Comparison of ENCODE assay signal across 11 mouse cellular contexts in genomic region chr17:78245444-78245843, GRCm38 (mm10). TPM values are rescaled to one million over a fixed set of nuclear protein-coding genes. Genes with fewer than 3 reads are reported as not detected.
A peak's percentile ranks its signal among the peaks of the same experiment; 100 is the strongest.
DNase-seq lines count a peak whose midpoint lies in the region; ATAC-seq and TF ChIP-seq lines count a peak whose summit lies in the region.
"Had no signal": no experiment of that assay in that cellular context is flagged by ENCODE, and none has a peak within 500 bp of the region (broad histone marks: within the 10 kb centered on the region; RNA-seq: fewer than 3 reads in every experiment).

No protein-coding gene starts in this region.

- no peaks in the 10 kb centered on the region for H3K27me3 ChIP-seq in heart, embryonic 15.5 days
- no peaks in the 10 kb centered on the region for H3K27me3 ChIP-seq in midbrain, embryonic 16.5 days (ENCODE audit: control insufficient read depth, insufficient read depth, low read depth, low read length)
- H3K27me3 ChIP-seq in midbrain, postnatal 0 days (ENCODE audit: insufficient read depth, low read length): no peaks in the 10 kb centered on the region
- H3K27me3 ChIP-seq in limb, embryonic 12.5 days: no peaks in the 10 kb centered on the region
- H3K27me3 ChIP-seq in small intestine, adult 2 months (ENCODE audit: control insufficient read depth, insufficient read depth, low read length): no peaks in the 10 kb centered on the region
- H3K27me3 ChIP-seq: neural tube, embryonic 15.5 days had no signal

- peak overlapping the region; percentile 16; the same call in 1 of the 2 replicates for H3K4me2 ChIP-seq in heart, embryonic 15.5 days
- no peak overlapping the region for H3K4me2 ChIP-seq in midbrain, embryonic 16.5 days (ENCODE audit: low read length)
- H3K4me2 ChIP-seq in midbrain, postnatal 0 days (ENCODE audit: low read depth, low read length, poor library complexity, severe bottlenecking): no peak overlapping the region
- no peak overlapping the region for H3K4me2 ChIP-seq in limb, embryonic 12.5 days
- H3K4me2 ChIP-seq: neural tube, embryonic 15.5 days had no signal

- no peak overlapping the region for H3K9ac ChIP-seq in heart, embryonic 15.5 days
- H3K9ac ChIP-seq in midbrain, embryonic 16.5 days (ENCODE audit: low read depth, low read length): no peak overlapping the region
- no peak overlapping the region for H3K9ac ChIP-seq in midbrain, postnatal 0 days (replicated peaks; ENCODE audit: low read length, poor library complexity, severe bottlenecking)
- no peak overlapping the region for H3K9ac ChIP-seq in limb, embryonic 12.5 days (replicated peaks)
- H3K9ac ChIP-seq: neural tube, embryonic 15.5 days had no signal

- H3K4me1 ChIP-seq in heart, embryonic 15.5 days (replicated peaks): peaks cover 26% of the 10 kb centered on the region
- peaks cover 8% of the 10 kb centered on the region for H3K4me1 ChIP-seq in midbrain, embryonic 16.5 days (ENCODE audit: control insufficient read depth, insufficient read depth, low read length)
- no peaks in the 10 kb centered on the region; the same call in 1 of the 2 replicates for H3K4me1 ChIP-seq in midbrain, postnatal 0 days (ENCODE audit: insufficient read depth, low read length)
- peaks cover 62% of the 10 kb centered on the region for H3K4me1 ChIP-seq in limb, embryonic 12.5 days (replicated peaks)
- H3K4me1 ChIP-seq in small intestine, adult 2 months (ENCODE audit: control insufficient read depth, insufficient read depth, insufficient read length, low read length): peaks cover 15% of the 10 kb centered on the region

- TF ChIP-seq POLR2A in small intestine, adult 2 months (IDR thresholded peaks at IDR 0.05; ENCODE audit: low read depth, low read length): no peak

- 54% methylated on average over 4 of the region's 4 CpGs for WGBS in heart, embryonic 15.5 days
- WGBS in midbrain, embryonic 16.5 days: 64% methylated on average over 4 of the region's 4 CpGs
- WGBS in midbrain, postnatal 0 days: 69% methylated on average over 4 of the region's 4 CpGs
- 52% methylated on average over 4 of the region's 4 CpGs for WGBS in limb, embryonic 12.5 days
- 71% methylated on average over 4 of the region's 4 CpGs for WGBS in small intestine, adult 2 months

- no peaks in the 10 kb centered on the region for H3K36me3 ChIP-seq in heart, embryonic 15.5 days
- H3K36me3 ChIP-seq in midbrain, embryonic 16.5 days (ENCODE audit: control insufficient read depth, insufficient read depth, low read length): no peaks in the 10 kb centered on the region
- no peaks in the 10 kb centered on the region for H3K36me3 ChIP-seq in midbrain, postnatal 0 days (ENCODE audit: insufficient read depth, low read length)
- H3K36me3 ChIP-seq in limb, embryonic 12.5 days: no peaks in the 10 kb centered on the region
- no peaks in the 10 kb centered on the region for H3K36me3 ChIP-seq in small intestine, adult 2 months (ENCODE audit: control insufficient read depth, insufficient read depth, low read length)
- H3K36me3 ChIP-seq: neural tube, embryonic 15.5 days had no signal

- peak overlapping the region; percentile 37; the same call in 1 of the 2 replicates for H3K27ac ChIP-seq in heart, embryonic 15.5 days
- no peak overlapping the region for H3K27ac ChIP-seq in midbrain, embryonic 16.5 days (ENCODE audit: low read length)
- H3K27ac ChIP-seq in midbrain, postnatal 0 days (ENCODE audit: low read depth, low read length): no peak overlapping the region
- H3K27ac ChIP-seq in limb, embryonic 12.5 days: peak overlapping the region; percentile 23; the same call in 1 of the 2 replicates
- H3K27ac ChIP-seq in small intestine, adult 2 months (ENCODE audit: insufficient read depth, low read depth, low read length): 0 out of 2 replicates have a peak overlapping the region, but pooled peaks have one; percentile 23
- H3K27ac ChIP-seq: hindbrain, postnatal 0 days; macrophage; neural tube, embryonic 15.5 days had no signal

- no peak for ATAC-seq in heart, embryonic 15.5 days (replicated peaks; ENCODE audit: insufficient number of reproducible peaks, insufficient read depth, low FRiP score, low read depth)
- peak; percentile 41; the same call in 1 of the 2 replicates for ATAC-seq in midbrain, embryonic 16.5 days
- no peak for ATAC-seq in midbrain, postnatal 0 days (ENCODE audit: low FRiP score)
- no peak for ATAC-seq in limb, embryonic 12.5 days (ENCODE audit: insufficient number of reproducible peaks, insufficient read depth, low FRiP score, low TSS enrichment, low read depth)
- ATAC-seq: hindbrain, postnatal 0 days had no signal

- no peak for TF ChIP-seq CTCF in midbrain, postnatal 0 days (IDR thresholded peaks at IDR 0.05)
- TF ChIP-seq CTCF in small intestine, adult 2 months (IDR thresholded peaks at IDR 0.05; ENCODE audit: extremely low read depth, insufficient read length, insufficient replicate concordance, low read depth, low read length): no peak

- H3K9me3 ChIP-seq in heart, embryonic 15.5 days (replicated peaks): no peaks in the 10 kb centered on the region
- H3K9me3 ChIP-seq in midbrain, embryonic 16.5 days (replicated peaks; ENCODE audit: control insufficient read depth, low read length, poor library complexity, severe bottlenecking): no peaks in the 10 kb centered on the region
- no peaks in the 10 kb centered on the region for H3K9me3 ChIP-seq in midbrain, postnatal 0 days (ENCODE audit: low read length)
- no peaks in the 10 kb centered on the region for H3K9me3 ChIP-seq in limb, embryonic 12.5 days
- H3K9me3 ChIP-seq: neural tube, embryonic 15.5 days had no signal

- no peak overlapping the region for H3K4me3 ChIP-seq in heart, embryonic 15.5 days
- no peak overlapping the region for H3K4me3 ChIP-seq in midbrain, embryonic 16.5 days (ENCODE audit: low read depth, low read length)
- no peak overlapping the region for H3K4me3 ChIP-seq in midbrain, postnatal 0 days (ENCODE audit: low read depth, low read length)
- H3K4me3 ChIP-seq in limb, embryonic 12.5 days (replicated peaks): no peak overlapping the region
- H3K4me3 ChIP-seq in small intestine, adult 2 months (ENCODE audit: low read depth, low read length): no peak overlapping the region
- H3K4me3 ChIP-seq: neural tube, embryonic 15.5 days had no signal

- no peak for DNase-seq in heart, adult 18-20 months
- no peak for DNase-seq in midbrain, postnatal 0 days (ENCODE audit: low spot score)
- DNase-seq in urinary bladder, postnatal 4 days (ENCODE audit: low spot score in 2 of 2): no peak
- DNase-seq in ovary, postnatal 14 days (ENCODE audit: low spot score): no peak

RNA-seq across cellular contexts. Expression of gene Crim1, which starts 45.4 kb away (rescaled TPM):
- 2.5 and 3.2 TPM in 2 replicates for polyA plus RNA-seq in heart, embryonic 15.5 days (2015; fragmentation: Nextera tagmentation; extraction: Ambion mirVana)
- total RNA-seq in heart, adult 18-20 months (2021): 10 to 100 TPM; 51.2 to 66.8 TPM
- polyA plus RNA-seq in midbrain, embryonic 16.5 days (2015; fragmentation: Nextera tagmentation; extraction: Ambion mirVana): 11.2 and 11.9 TPM in 2 replicates
- 108 and 119 TPM in 2 replicates for total RNA-seq in midbrain, postnatal 0 days (2014; rRNA removed)
- polyA plus RNA-seq in midbrain, postnatal 0 days (2015; fragmentation: Nextera tagmentation; extraction: Ambion mirVana): 13.1 and 16.5 TPM in 2 replicates
- polyA plus RNA-seq in limb, embryonic 12.5 days (2016; fragmentation: Nextera tagmentation; extraction: Ambion mirVana): 5.5 and 5.6 TPM in 2 replicates
- 12.9 and 36.1 TPM in 2 replicates for polyA plus RNA-seq in small intestine, adult 2 months (2012; rRNA removed)

Comparison
In these comparisons a context has a peak if more than half of its experiments do, and no peak if none do; other contexts are left out.
1. H3K27ac ChIP-seq: peak in heart, embryonic 15.5 days (single experiment), limb, embryonic 12.5 days (single experiment) and small intestine, adult 2 months (single experiment); none in midbrain, embryonic 16.5 days (single experiment) and midbrain, postnatal 0 days (single experiment).